Mouse (Mus musculus): ENCODE results near the gene Pim3.

DNA sequence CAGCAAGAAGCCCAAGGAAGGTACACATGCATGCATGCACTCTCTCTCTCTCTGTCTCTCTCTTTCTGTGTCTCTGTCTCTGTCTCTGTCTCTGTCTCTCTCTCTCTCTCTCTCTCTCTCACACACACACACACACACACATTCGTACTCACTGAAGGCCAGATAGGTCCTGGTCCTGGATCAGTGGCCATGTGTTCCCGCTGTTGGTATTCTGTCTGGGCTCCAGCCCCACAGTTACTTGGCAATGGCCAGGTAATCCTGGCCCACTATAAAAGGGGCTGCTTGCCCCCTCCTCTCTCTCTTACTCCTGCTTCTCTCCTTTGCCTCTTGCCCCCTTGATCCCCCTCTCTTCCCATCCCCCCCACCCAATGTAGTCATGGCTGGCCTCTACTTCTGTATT lies 20.8 kb upstream of the Pim3 start:
- TF ChIP-seq POLR2A (IDR thresholded peaks at IDR 0.05; ENCODE audit: borderline replicate concordance, extremely low read depth, low read depth, low read length) (no peak), CTCF (IDR thresholded peaks at IDR 0.05; ENCODE audit: insufficient read depth, low read length) (no peak)

Data from lung, adult 2 months (tissue).